ENCODE assay signal across 24 mouse cellular contexts in the genomic region with DNA sequence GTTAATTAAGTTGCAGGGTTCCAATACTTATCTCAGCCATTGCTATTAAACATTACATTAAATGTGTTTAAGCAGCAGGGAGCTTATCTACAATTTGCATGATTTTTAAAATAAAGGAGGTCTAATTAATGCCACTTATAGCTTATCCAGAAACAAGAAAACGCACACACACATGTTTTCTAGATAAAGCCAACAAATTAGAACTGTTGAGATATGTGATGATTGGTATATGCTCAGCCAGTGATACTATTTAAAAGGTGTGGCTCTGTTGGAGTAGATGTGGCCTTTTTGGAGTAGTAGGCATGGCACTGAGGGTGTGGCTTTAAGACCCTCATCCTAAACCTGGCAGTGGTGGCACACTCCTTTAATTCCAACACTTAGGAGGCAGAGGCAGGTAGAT.
"Had no signal": no experiment of that assay in that cellular context is flagged by ENCODE, and none has a peak within 500 bp of the region (broad histone marks: within the 10 kb centered on the region; RNA-seq: fewer than 3 reads in every experiment).

No protein-coding gene starts in this region.

- H3K27me3 ChIP-seq: heart, embryonic 13.5 days; heart, embryonic 15.5 days; hindbrain, embryonic 13.5 days; hindbrain, embryonic 15.5 days; intestine, embryonic 15.5 days; limb, embryonic 12.5 days; liver, embryonic 12.5 days had no signal

- H3K9me3 ChIP-seq: heart, embryonic 13.5 days; heart, embryonic 15.5 days; hindbrain, embryonic 13.5 days; hindbrain, embryonic 15.5 days; intestine, embryonic 15.5 days; limb, embryonic 10.5 days; limb, embryonic 12.5 days; liver, embryonic 12.5 days had no signal

- H3K4me1 ChIP-seq: heart, embryonic 13.5 days; heart, embryonic 15.5 days; hindbrain, embryonic 13.5 days; hindbrain, embryonic 15.5 days; intestine, embryonic 15.5 days; limb, embryonic 10.5 days; limb, embryonic 12.5 days; liver, embryonic 12.5 days had no signal

- H3K27ac ChIP-seq: gastrocnemius, adult 2 months; heart, embryonic 13.5 days; heart, embryonic 15.5 days; hindbrain, embryonic 13.5 days; hindbrain, embryonic 15.5 days; intestine, embryonic 15.5 days; layer of hippocampus, adult 2 months; left cerebral cortex, adult 2 months; limb, embryonic 10.5 days; limb, embryonic 12.5 days; liver, embryonic 12.5 days had no signal

- ATAC-seq: inflammation-experienced regulatory T-cells, adult 6 months; intestine, embryonic 15.5 days; intestine, postnatal 0 days; liver, embryonic 12.5 days had no signal

- H3K36me3 ChIP-seq: heart, embryonic 13.5 days; heart, embryonic 15.5 days; hindbrain, embryonic 13.5 days; hindbrain, embryonic 15.5 days; intestine, embryonic 15.5 days; limb, embryonic 10.5 days; limb, embryonic 12.5 days; liver, embryonic 12.5 days had no signal

- H3K4me3 ChIP-seq: gastrocnemius, adult 2 months; heart, embryonic 13.5 days; heart, embryonic 15.5 days; hindbrain, embryonic 13.5 days; hindbrain, embryonic 15.5 days; intestine, embryonic 15.5 days; layer of hippocampus, adult 2 months; left cerebral cortex, adult 2 months; limb, embryonic 10.5 days; limb, embryonic 12.5 days; liver, embryonic 12.5 days had no signal

- H3K4me2 ChIP-seq: heart, embryonic 11.5 days; heart, embryonic 13.5 days; heart, embryonic 15.5 days; hindbrain, embryonic 13.5 days; hindbrain, embryonic 15.5 days; intestine, embryonic 15.5 days; limb, embryonic 12.5 days; liver, embryonic 12.5 days had no signal

- H3K9ac ChIP-seq: heart, embryonic 13.5 days; heart, embryonic 15.5 days; hindbrain, embryonic 13.5 days; hindbrain, embryonic 15.5 days; intestine, embryonic 15.5 days; limb, embryonic 12.5 days; liver, embryonic 12.5 days had no signal

- DNase-seq: gastrocnemius, adult 2 months; gastrocnemius, postnatal 10 days; gastrocnemius, postnatal 25 days; heart, adult 18-20 months; heart, postnatal 14 days; heart, postnatal 36 days; kidney, adult 18-20 months; kidney, adult 8-10 months; kidney, postnatal 10 days; kidney, postnatal 25 days; kidney, postnatal 4 days had no signal
